8 mouse cellular contexts compared by ENCODE assay signal in genomic region chr19:32760499-32760898, GRCm38 (mm10). TPM values are rescaled to one million over a fixed set of nuclear protein-coding genes. Genes with fewer than 3 reads are reported as not detected.
DNase-seq lines count a peak whose midpoint lies in the region; ATAC-seq and TF ChIP-seq lines count a peak whose summit lies in the region.

No protein-coding gene starts in this region.

- no peaks in the 10 kb centered on the region for H3K9me3 ChIP-seq in kidney, embryonic 16.5 days (ENCODE audit: low read length)
- no peaks in the 10 kb centered on the region for H3K9me3 ChIP-seq in embryonic facial prominence, embryonic 11.5 days (replicated peaks; ENCODE audit: control insufficient read depth, low read length)
- H3K9me3 ChIP-seq in intestine, embryonic 14.5 days (ENCODE audit: control insufficient read depth, low read length): no peaks in the 10 kb centered on the region

- peaks cover 18% of the 10 kb centered on the region for H3K4me1 ChIP-seq in kidney, embryonic 16.5 days (ENCODE audit: insufficient read depth, low read length)
- no peaks in the 10 kb centered on the region for H3K4me1 ChIP-seq in embryonic facial prominence, embryonic 11.5 days (ENCODE audit: control insufficient read depth, insufficient read depth, low read length)
- H3K4me1 ChIP-seq in intestine, embryonic 14.5 days (replicated peaks; ENCODE audit: control insufficient read depth, insufficient read depth, low read length): peaks cover 15% of the 10 kb centered on the region

- no peak for TF ChIP-seq POLR2A in myocyte (IDR thresholded peaks at IDR 0.05; ENCODE audit: insufficient read length, low read depth)

- no peak for ATAC-seq in kidney, embryonic 16.5 days (ENCODE audit: low FRiP score, low TSS enrichment)
- no peak for ATAC-seq in embryonic facial prominence, embryonic 11.5 days (replicated peaks; ENCODE audit: insufficient number of reproducible peaks, low FRiP score, low TSS enrichment, low read depth)
- ATAC-seq in intestine, embryonic 14.5 days (replicated peaks; ENCODE audit: low FRiP score, low TSS enrichment, low read depth): no peak
- no peak for ATAC-seq in activated CD4-positive, CD25-positive, alpha-beta regulatory T cell, adult 4 months
- no peak for ATAC-seq in frontal cortex, adult (ENCODE audit: low TSS enrichment)

- no peaks in the 10 kb centered on the region for H3K36me3 ChIP-seq in kidney, embryonic 16.5 days (ENCODE audit: insufficient read depth, low read length)
- H3K36me3 ChIP-seq in embryonic facial prominence, embryonic 11.5 days (replicated peaks; ENCODE audit: control insufficient read depth, insufficient read depth, low read depth, low read length): no peaks in the 10 kb centered on the region
- H3K36me3 ChIP-seq in intestine, embryonic 14.5 days (ENCODE audit: control insufficient read depth, insufficient read depth, low read length): peaks cover 9% of the 10 kb centered on the region
- H3K36me3 ChIP-seq in myocyte (ENCODE audit: control insufficient read depth, insufficient read depth): no peaks in the 10 kb centered on the region

- DNase-seq in kidney, postnatal 36 days: no peak
- DNase-seq in embryonic facial prominence, embryonic 11.5 days (ENCODE audit: low spot score): no peak
- DNase-seq in intestine, embryonic 14.5 days (ENCODE audit: low spot score): no peak
- no peak for DNase-seq in urinary bladder, adult 18-20 months (ENCODE audit: low spot score in 2 of 2)

- H3K27ac ChIP-seq in kidney, embryonic 16.5 days (ENCODE audit: low read length): no peak overlapping the region
- no peak overlapping the region for H3K27ac ChIP-seq in embryonic facial prominence, embryonic 11.5 days (replicated peaks; ENCODE audit: low read depth, low read length)
- no peak overlapping the region for H3K27ac ChIP-seq in intestine, embryonic 14.5 days (ENCODE audit: low read depth)

- no peaks in the 10 kb centered on the region for H3K27me3 ChIP-seq in kidney, embryonic 16.5 days (ENCODE audit: insufficient read depth, low read length)
- no peaks in the 10 kb centered on the region for H3K27me3 ChIP-seq in embryonic facial prominence, embryonic 11.5 days (ENCODE audit: control insufficient read depth, insufficient read depth, low read length)
- no peaks in the 10 kb centered on the region for H3K27me3 ChIP-seq in intestine, embryonic 14.5 days (replicated peaks; ENCODE audit: control insufficient read depth, insufficient read depth, low read length)
- no peaks in the 10 kb centered on the region for H3K27me3 ChIP-seq in myocyte (ENCODE audit: control insufficient read depth, insufficient read depth, insufficient read length)

- peak overlapping the region; percentile 85 for H3K4me2 ChIP-seq in kidney, embryonic 16.5 days (replicated peaks; ENCODE audit: low read depth, low read length)
- H3K4me2 ChIP-seq in embryonic facial prominence, embryonic 11.5 days (ENCODE audit: low read depth, low read length): peak overlapping the region; percentile 14
- peak overlapping the region; percentile 88 for H3K4me2 ChIP-seq in intestine, embryonic 14.5 days (ENCODE audit: low read length)
- peak overlapping the region; percentile 99 for H3K4me2 ChIP-seq in myocyte (ENCODE audit: low read depth)

- WGBS in kidney, embryonic 16.5 days: 26% methylated on average over 6 of the region's 6 CpGs
- WGBS in embryonic facial prominence, embryonic 11.5 days: 33% methylated on average over 6 of the region's 6 CpGs
- WGBS in intestine, embryonic 14.5 days: 29% methylated on average over 6 of the region's 6 CpGs

- H3ac ChIP-seq in myocyte (ENCODE audit: control insufficient read depth, insufficient read length): no peak overlapping the region

- peaks cover 75% of the 10 kb centered on the region for H3K79me2 ChIP-seq in myocyte (ENCODE audit: control insufficient read depth, insufficient read depth)

- peak overlapping the region; percentile 14 for H3K9ac ChIP-seq in kidney, embryonic 16.5 days (replicated peaks; ENCODE audit: low read length)
- no peak overlapping the region for H3K9ac ChIP-seq in embryonic facial prominence, embryonic 11.5 days (replicated peaks; ENCODE audit: low read length)
- peak overlapping the region; percentile 22 for H3K9ac ChIP-seq in intestine, embryonic 14.5 days (ENCODE audit: low read length)

- peak overlapping the region; percentile 22 for H3K4me3 ChIP-seq in kidney, embryonic 16.5 days (ENCODE audit: low read length)
- H3K4me3 ChIP-seq in embryonic facial prominence, embryonic 11.5 days (ENCODE audit: low read depth, low read length): no peak overlapping the region; the same call in 1 of the 2 replicates
- H3K4me3 ChIP-seq in intestine, embryonic 14.5 days (ENCODE audit: low read depth, low read length): peak overlapping the region; percentile 37
- H3K4me3 ChIP-seq in myocyte: peak overlapping the region; percentile 84

TF ChIP-seq in myocyte, 11 proteins besides CTCF, POLR2A, EP300 and RAD21:
- TF ChIP-seq MAX (IDR thresholded peaks at IDR 0.05; ENCODE audit: low read depth): no peak
- TF ChIP-seq POLR2AphosphoS2 (IDR thresholded peaks at IDR 0.05; ENCODE audit: insufficient read length, low read depth): no peak
- TF ChIP-seq MYOD1 (IDR thresholded peaks at IDR 0.05; ENCODE audit: control insufficient read depth in 1 of 3, insufficient read length in 2 of 3, low read depth in 2 of 3): no peak
- no peak for TF ChIP-seq MYOG (IDR thresholded peaks at IDR 0.05; ENCODE audit: control insufficient read depth in 1 of 3, insufficient read depth in 1 of 3, insufficient read length in 2 of 3, low read depth in 2 of 3)
- TF ChIP-seq SRF (IDR thresholded peaks at IDR 0.05; ENCODE audit: control insufficient read depth, insufficient read length, low read depth): no peak
- no peak for TF ChIP-seq CEBPB (IDR thresholded peaks at IDR 0.05; ENCODE audit: insufficient read depth, poor library complexity, severe bottlenecking)
- TF ChIP-seq REST (IDR thresholded peaks at IDR 0.05; ENCODE audit: insufficient read depth, insufficient read length): no peak

RNA-seq across cellular contexts. Expression of gene Pten, which starts 3.2 kb away (rescaled TPM):
- polyA plus RNA-seq in kidney, embryonic 16.5 days (2015; fragmentation: Nextera tagmentation; extraction: Ambion mirVana): 6.5 and 7.8 TPM in 2 replicates
- polyA plus RNA-seq in embryonic facial prominence, embryonic 11.5 days (2014; fragmentation: Nextera tagmentation; extraction: Ambion mirVana): 7.4 and 8.4 TPM in 2 replicates
- 14.6 and 16.0 TPM in 2 replicates for polyA plus RNA-seq in intestine, embryonic 14.5 days (2014; fragmentation: Nextera tagmentation; extraction: Ambion mirVana)
- 8.9 TPM for polyA plus RNA-seq in myocyte (2012; fragmentation: generic; extraction: Trizol)
- polyA plus RNA-seq in activated CD4-positive, CD25-positive, alpha-beta regulatory T cell, adult 4 months (2017; shearing (Covaris generic)): 10 to 100 TPM; 14.2 to 15.3 TPM

RNA-seq across cellular contexts. Expression of gene Atad1, which starts 20.9 kb away (rescaled TPM):
- 88.0 and 90.3 TPM in 2 replicates for polyA plus RNA-seq in kidney, embryonic 16.5 days (2015; fragmentation: Nextera tagmentation; extraction: Ambion mirVana)
- polyA plus RNA-seq in embryonic facial prominence, embryonic 11.5 days (2014; fragmentation: Nextera tagmentation; extraction: Ambion mirVana): 85.9 and 98.4 TPM in 2 replicates
- polyA plus RNA-seq in intestine, embryonic 14.5 days (2014; fragmentation: Nextera tagmentation; extraction: Ambion mirVana): 79.7 and 85.6 TPM in 2 replicates
- polyA plus RNA-seq in myocyte (2012; fragmentation: generic; extraction: Trizol): 14.8 TPM
- polyA plus RNA-seq in activated CD4-positive, CD25-positive, alpha-beta regulatory T cell, adult 4 months (2017; shearing (Covaris generic)): 100 to 1,000 TPM in 1 of 2 experiments, 10 to 100 TPM in 1; 86.2 to 108 TPM

Comparison
In these comparisons a context has a peak if more than half of its experiments do, and no peak if none do; other contexts are left out.
1. H3K4me2 ChIP-seq: peak in every context shown above with its lines; median percentile 99 in myocyte; 88 in intestine, embryonic 14.5 days; 85 in kidney, embryonic 16.5 days; 14 in embryonic facial prominence, embryonic 11.5 days.